Mouse (Mus musculus): ENCODE measurements around the gene Sox6. TPM values are rescaled to one million over a fixed set of nuclear protein-coding genes. Genes with fewer than 3 reads are reported as not detected.

The Sox6 gene
- total RNA-seq, 2 experiments from 2014 or later = 38.8 to 39.1 TPM

DNA sequence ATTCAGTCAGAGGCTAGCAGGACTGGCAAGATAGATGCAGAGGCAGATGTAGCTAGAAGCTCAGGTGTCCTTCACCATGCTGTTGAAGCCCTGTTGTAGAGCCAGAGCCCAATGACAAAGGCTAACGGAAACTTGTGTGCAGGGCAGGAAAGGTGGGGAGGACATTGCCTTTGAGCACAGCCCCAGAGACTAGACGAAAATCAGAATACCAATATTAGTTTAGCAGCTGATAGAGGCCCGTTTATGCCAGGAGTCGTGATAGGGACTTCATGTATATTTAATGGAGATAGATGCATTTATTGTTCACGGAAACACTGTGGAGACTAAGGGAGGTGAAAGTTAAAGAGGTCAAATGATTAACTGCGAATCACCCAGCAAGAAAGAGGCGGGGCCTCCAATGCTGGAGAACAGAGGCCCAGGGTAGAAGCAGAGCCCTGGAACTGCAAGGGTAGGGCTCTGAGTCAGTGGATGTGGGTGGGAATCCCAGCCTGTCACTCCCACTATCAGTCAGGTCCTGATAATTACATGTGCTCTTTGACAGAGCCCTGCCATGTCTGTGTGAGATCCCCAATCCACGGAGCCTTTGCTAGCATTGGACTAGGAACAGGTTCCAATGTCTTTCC is 590.1 kb downstream of the Sox6 start:
- DNase-seq (ENCODE audit: low spot score in 2 of 2) = no peak

DNA sequence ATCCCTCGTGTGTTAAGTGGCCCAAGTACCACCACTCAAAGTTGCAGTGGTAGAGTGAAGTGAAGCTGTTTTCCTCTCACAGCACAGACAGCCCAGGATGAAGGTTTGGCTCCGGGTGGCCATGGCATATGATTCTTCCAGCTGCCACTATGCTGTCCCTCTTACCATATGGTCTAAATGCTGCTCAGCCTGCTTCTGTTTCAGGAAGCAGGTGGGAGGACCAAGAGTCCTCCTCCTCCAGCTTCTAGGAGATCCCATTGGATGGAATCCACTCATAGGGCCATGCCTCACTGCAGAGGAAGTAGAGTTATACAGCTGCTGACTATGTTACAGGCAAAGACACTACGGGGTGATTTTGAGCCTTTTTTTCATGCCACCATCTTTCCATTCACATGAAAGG is 591.5 kb downstream of the Sox6 start:
- DNase-seq (ENCODE audit: low spot score in 2 of 2) = no peak

DNA sequence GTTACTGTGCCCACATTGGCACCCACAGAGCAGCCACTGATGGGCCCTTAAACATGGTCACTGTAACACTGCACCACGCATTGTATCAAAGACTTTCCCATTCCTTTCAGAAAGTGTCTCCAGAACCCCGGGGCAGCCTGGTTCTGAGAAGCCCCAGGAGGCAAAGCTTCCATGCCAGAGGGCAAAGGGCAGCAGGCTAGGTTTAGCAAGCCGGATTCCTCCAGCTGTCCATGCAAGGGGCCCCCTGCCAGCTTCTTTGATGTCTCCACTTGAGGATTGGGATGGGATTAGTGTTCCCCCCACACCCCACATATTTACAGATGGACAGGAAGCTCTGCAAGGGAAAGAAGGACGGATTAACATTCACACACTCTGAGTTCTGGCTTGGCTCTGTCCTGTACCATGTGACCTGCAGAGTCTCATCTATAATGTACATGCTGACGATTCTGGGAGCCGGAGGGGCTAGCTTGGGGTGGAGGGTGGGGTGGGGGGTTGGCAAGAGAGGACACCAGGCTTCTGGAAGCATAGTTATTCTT is 592.0 kb downstream of the Sox6 start:
- DNase-seq (ENCODE audit: low spot score in 2 of 2) = no peak

DNA sequence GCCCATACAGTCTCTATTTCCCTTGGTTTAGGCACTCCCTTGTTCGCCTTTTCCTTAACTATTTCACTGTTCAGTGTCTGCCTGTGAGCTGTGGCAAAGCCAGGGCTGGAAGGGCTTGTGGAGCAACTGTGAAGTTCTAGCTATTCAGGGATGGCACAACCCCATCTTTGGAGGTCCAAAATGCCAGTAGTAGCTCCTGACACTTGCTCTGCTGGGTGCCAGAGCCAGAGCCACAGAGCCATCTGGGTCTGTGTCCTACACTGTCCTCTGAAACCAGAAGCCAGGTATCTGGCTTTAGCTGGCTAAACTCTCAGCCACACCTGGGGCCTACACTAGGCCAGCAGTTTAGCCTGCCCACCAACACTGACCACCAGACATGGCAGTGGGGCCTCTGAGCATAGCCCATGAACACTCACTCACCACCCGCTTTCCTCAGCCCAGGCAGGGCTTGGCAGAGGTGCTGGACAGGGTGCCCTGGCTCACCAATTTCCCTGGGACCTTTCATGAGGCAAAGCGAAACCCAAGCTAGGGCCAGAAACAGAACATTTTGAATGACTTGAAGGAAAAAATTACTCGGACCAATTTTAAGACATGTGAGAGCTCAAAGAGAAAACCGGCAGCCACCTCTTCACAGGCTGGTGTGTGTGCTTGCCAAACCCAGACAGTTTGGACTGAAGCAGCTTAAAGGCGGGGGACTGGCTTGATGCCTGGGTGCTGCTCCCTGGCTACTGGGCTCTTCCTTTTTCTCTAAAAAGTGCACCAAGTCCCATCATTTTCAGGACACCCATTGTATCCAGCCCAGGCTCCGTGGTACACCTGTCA is 612.2 kb downstream of the Sox6 start:
- DNase-seq (ENCODE audit: low spot score in 2 of 2) = peak; percentile 20 to 55

DNA sequence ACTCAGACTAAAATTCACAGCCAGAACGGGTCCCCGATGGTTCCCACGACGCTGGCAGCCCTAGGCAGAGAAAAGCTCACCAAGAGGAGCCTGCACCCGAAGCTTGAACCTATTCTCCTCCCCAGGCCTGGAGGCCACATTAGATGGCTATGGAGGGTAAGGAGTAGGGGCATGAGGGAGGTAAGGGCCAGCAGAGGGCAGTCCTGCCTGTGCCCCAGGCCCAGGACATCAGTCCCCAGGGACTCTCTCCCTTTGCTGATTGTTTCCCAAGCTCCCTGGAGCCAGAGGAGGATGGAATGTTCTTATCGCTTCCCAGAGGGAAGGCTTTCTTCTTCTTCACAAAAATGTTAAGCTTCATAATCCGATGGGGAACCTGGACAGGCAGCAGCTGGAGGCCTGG is 615.8 kb downstream of the Sox6 start:
- DNase-seq (ENCODE audit: low spot score in 2 of 2) = no peak

DNA sequence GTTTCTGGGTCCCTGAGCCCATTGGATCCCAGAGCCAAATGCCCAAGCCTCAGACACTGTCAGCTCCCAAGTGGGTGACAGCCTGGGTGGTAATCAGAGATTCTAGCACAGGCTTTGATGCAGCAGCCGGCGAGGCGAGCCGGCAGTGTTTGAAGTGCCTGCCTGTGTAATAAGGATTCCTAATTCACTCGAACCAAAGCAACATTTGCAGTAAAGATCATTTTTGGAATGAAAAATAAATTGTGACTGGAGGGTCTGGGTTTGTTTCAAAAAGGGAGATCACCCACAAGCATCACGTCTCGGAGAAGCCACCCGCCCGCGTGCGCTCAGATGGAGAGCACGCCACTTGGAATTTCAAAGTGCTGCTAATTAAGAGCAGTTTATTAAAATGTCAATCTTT is 617.6 kb downstream of the Sox6 start:
- DNase-seq (ENCODE audit: low spot score in 2 of 2) = peak; percentile 11

Other genes starting within 250 kb of the Sox6 start
- gene 1110004F10Rik, start 601 bp upstream of the Sox6 start, total RNA-seq (2021) = 100 to 1,000 TPM; 116 to 117 TPM
- 1 to 10 TPM; 2.9 to 4.3 TPM for gene Gm4353, start 45.8 kb upstream of the Sox6 start, total RNA-seq (2021)